In the genomic region with DNA sequence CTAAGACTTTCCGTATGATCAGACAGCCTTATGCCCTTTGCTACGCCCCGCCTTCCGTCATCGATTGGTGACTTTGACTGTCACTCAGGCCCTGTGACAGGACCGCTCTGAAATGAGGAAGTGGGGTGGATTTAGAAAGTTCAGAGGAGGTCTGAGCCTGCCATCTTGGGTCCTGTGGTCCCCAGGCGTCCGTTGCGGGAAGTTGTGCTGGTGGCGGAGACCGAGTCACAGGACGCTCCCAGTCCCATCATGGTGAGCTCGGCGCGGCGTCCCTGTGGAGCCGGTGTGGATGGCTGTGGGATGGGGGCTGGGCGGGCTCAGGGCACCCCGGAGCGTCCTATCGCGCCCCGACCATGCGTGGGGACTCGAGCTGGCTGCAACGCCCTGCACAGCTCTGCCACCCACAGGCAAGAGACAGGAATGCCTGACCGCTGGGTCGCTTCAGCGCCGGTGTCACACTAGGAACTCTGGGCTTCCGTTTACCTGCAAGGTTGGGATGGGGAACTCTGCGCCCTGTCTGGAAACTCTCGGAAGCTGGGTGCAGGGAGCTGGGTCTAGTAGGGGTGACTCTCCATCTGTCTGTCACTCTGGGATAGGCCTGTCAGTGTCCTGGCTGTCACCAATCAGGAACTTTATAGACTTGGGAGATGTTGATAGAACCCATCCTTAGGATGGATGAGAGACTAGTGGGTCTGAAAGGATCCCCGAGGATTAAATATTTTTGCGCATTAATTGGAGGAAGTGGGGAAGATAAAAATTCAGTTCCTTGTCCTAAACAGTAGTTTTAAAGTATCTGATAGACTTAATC, we compare ENCODE assay signal across 8 mouse cellular contexts. TPM values are rescaled to one million over a fixed set of nuclear protein-coding genes. Genes with fewer than 3 reads are reported as not detected.
DNase-seq lines count a peak whose midpoint lies in the region; ATAC-seq lines count a peak whose summit lies in the region.

A gene (plus strand): TSS at position 134 of the 808 bp plus-strand sequence.

- H3K27me3 ChIP-seq in heart, embryonic 10.5 days (ENCODE audit: insufficient read depth, poor library complexity, severe bottlenecking) = no peaks in the 10 kb centered on the region
- H3K27me3 ChIP-seq in kidney, embryonic 15.5 days = no peaks in the 10 kb centered on the region

- H3K36me3 ChIP-seq in heart, embryonic 10.5 days = peaks cover 4% of the 10 kb centered on the region; the same call in 1 of the 2 replicates
- H3K36me3 ChIP-seq in kidney, embryonic 15.5 days = peaks cover 11% of the 10 kb centered on the region

- H3K4me2 ChIP-seq in kidney, embryonic 15.5 days = peak within 1 kb of the TSS; percentile 66

- peaks cover 6% of the 10 kb centered on the region; the same call in 1 of the 2 replicates for H3K4me1 ChIP-seq in heart, embryonic 10.5 days
- H3K4me1 ChIP-seq in kidney, embryonic 15.5 days = peaks cover 15% of the 10 kb centered on the region

- peak within 1 kb of the TSS; percentile 98 for H3K27ac ChIP-seq in heart, embryonic 10.5 days
- peak within 1 kb of the TSS; percentile 96 for H3K27ac ChIP-seq in kidney, embryonic 15.5 days

- peak; percentile 98 to 99 for DNase-seq in B cell, adult 2 months
- peak; percentile 99 for DNase-seq in brain, adult 2 months (ENCODE audit: low read depth, low spot score)
- peak; percentile 98 for DNase-seq in heart, embryonic 10.5 days (ENCODE audit: low spot score)
- DNase-seq in liver = peak; percentile 98
- peak; percentile 99 to 100 for DNase-seq in spleen, postnatal 4 days (ENCODE audit: low spot score in 2 of 2)

- peak within 1 kb of the TSS; percentile 78 for H3K9ac ChIP-seq in kidney, embryonic 15.5 days

- ATAC-seq in erythroblast, adult 5-6 weeks (replicated peaks; ENCODE audit: low FRiP score, poor library complexity, severe bottlenecking) = peak; percentile 96
- ATAC-seq in kidney, embryonic 15.5 days (replicated peaks; ENCODE audit: low FRiP score) = peak; percentile 99
- ATAC-seq in monocyte, adult 5-6 weeks (replicated peaks; ENCODE audit: insufficient number of reproducible peaks, low FRiP score, low TSS enrichment, poor library complexity, severe bottlenecking) = peak; percentile 99

- H3K4me3 ChIP-seq in heart, embryonic 10.5 days = peak within 1 kb of the TSS; percentile 84
- peak within 1 kb of the TSS; percentile 71 for H3K4me3 ChIP-seq in kidney, embryonic 15.5 days (replicated peaks)

- H3K9me3 ChIP-seq in heart, embryonic 10.5 days = no peaks in the 10 kb centered on the region
- no peaks in the 10 kb centered on the region for H3K9me3 ChIP-seq in kidney, embryonic 15.5 days (replicated peaks)

- WGBS in heart, embryonic 10.5 days = under 1% methylated on average over 35 of the region's 35 CpGs
- 1% methylated on average over 35 of the region's 35 CpGs for WGBS in kidney, embryonic 15.5 days

RNA-seq across cellular contexts. Expression of the gene that starts here (rescaled TPM):
- total RNA-seq in erythroblast, adult 5-6 weeks (2015; ENCODE audit: low replicate concordance) = 6.5 and 25.4 TPM in 2 replicates
- total RNA-seq in erythroblast, adult 5-6 weeks (2017; ENCODE audit: low replicate concordance) = 11.0 and 14.8 TPM in 2 replicates
- 17.2 and 19.2 TPM in 2 replicates for polyA plus RNA-seq in heart, embryonic 10.5 days (2016; fragmentation: Nextera tagmentation; extraction: Ambion mirVana)
- 20.7 and 20.9 TPM in 2 replicates for polyA plus RNA-seq in kidney, embryonic 15.5 days (2015; fragmentation: Nextera tagmentation; extraction: Ambion mirVana)
- total RNA-seq in monocyte, adult 5-6 weeks (2017) = 27.3 to 53.9 TPM (median 30.7 TPM) in 3 replicates

Comparison
In these comparisons a context has a peak if more than half of its experiments do, and no peak if none do; other contexts are left out.
1. Peak in every context shown above with its lines: DNase-seq, ATAC-seq, H3K4me3 ChIP-seq and H3K27ac ChIP-seq.